Mouse (Mus musculus) ES-E14 (cell line): ENCODE results near the gene Il1b.

Experiments used
- CHD2 ChIP-seq: IDR thresholded peaks from 2 replicates; pipeline ENCODE4 v1.6.1; 2014; ENCODE audit warnings: mild to moderate bottlenecking, low read depth, low read length, inconsistent platforms
- HCFC1 ChIP-seq: IDR thresholded peaks from 2 replicates; pipeline ENCODE4 v1.6.1; 2012; ENCODE audit warnings: low read length, inconsistent platforms, borderline replicate concordance; ENCODE audit not compliant: insufficient read depth
- MAFK ChIP-seq: IDR thresholded peaks from 2 replicates; pipeline ENCODE4 v1.6.1; 2014; ENCODE audit warnings: mild to moderate bottlenecking, low read depth, low read length, inconsistent platforms; ENCODE audit not compliant: insufficient read depth
- ZC3H11A ChIP-seq: IDR thresholded peaks from 2 replicates; pipeline ENCODE4 v1.6.1; 2012; ENCODE audit warnings: low read depth, mild to moderate bottlenecking, inconsistent platforms, low read length, borderline replicate concordance
- ZNF384 ChIP-seq: IDR thresholded peaks from 2 replicates; pipeline ENCODE4 v1.6.1; 2012; ENCODE audit warnings: low read depth, low read length, inconsistent platforms

DNA sequence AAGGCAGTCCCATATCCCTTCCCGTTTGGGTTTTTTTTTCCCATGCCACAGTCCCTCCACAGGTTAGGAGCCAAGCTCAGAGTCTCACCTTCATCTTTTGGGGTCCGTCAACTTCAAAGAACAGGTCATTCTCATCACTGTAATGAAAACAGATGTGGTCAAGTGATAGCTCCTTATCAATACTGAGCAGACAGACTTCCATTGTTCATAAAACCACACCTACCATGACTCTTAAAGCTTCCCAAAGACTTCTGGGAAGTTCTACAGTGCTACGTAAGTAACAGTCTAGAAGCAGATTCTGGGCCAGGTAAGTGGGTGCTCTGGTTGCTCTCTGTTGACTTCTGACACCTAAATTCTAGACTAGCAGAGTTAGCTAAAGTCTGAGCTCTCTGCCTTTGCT lies 1.3 kb downstream of the Il1b start:
- TF ChIP-seq CHD2 (no peak), ZC3H11A (no peak), HCFC1 (no peak), ZNF384 (no peak), MAFK (no peak)
